Mouse (Mus musculus) thymus, postnatal 36 days (tissue): Measurements from ENCODE around the gene Trim71.

Experiments
- DNase-seq, 2 experiments: peaks; one replicate each; pipeline ENCODE4 v3.0.0; 2022; ENCODE audit warnings: mixed read lengths in 2 of 2

Gene Trim71

DNA sequence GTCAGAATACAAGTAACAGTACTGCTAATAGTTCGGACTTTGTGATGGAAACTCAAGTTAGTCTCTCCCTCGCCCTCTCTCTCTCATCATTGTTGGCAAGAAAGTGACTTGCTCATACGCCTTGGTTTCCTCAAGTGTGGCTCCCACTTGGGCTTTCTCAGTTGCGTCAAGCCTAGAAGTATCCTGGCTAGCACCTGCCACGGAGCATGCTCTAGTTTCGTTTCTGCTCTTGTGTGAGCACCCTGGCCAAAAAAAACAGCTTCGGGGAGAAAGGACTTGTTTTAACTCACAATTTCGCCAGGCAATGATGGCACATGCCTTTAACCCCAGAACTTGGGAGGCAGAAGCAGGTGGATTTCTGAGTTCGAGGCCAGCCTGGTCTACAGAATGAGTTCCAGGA lies 87.2 kb downstream of the Trim71 start:
- no peak for DNase-seq

DNA sequence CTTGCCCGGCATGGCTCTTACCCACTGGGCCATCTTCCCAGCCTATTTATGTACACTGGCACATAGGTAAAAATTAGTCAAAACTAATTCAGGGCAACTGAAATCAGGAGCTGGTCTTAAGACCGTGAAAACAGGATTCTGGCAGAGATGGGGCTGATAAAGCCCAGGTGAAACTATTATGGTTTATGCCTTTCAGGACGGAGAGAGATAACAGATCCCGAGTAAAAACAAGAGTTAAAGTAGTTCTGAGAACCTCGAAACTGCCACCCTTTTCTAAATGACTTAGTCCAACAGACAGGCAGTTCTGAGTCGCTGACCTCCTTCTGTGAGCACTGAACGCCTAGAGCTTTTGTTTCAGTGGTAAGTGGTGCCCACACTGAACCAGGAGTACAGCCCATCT lies 92.3 kb downstream of the Trim71 start:
- DNase-seq = no peak

- no peak for DNase-seq
Measured at GRCm38 (mm10) chr9:114468701-114469100, 95.5 kb downstream of the Trim71 start.

DNA sequence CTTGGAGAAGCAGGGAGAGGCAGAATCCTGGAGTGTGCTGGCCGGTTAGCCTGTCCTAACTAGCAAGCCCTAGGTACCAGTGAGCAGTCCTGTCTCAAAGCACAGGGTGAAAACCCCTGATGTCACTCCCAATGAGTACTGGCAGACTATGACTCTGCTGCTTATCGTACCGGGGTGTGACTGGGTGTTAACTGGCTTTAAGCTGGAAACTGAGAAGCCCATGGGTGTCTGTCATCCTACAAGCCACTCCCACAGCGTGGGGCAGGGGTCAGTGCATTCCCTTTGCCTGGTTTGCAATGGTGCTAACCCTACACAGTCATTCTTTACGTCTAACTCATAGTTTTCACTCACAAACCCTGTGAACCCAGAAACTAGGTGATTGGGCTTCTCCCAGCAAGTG lies 96.0 kb downstream of the Trim71 start:
- DNase-seq = no peak

- no peak for DNase-seq
Measured at GRCm38 (mm10) chr9:114466871-114467270, 97.3 kb downstream of the Trim71 start.

DNA sequence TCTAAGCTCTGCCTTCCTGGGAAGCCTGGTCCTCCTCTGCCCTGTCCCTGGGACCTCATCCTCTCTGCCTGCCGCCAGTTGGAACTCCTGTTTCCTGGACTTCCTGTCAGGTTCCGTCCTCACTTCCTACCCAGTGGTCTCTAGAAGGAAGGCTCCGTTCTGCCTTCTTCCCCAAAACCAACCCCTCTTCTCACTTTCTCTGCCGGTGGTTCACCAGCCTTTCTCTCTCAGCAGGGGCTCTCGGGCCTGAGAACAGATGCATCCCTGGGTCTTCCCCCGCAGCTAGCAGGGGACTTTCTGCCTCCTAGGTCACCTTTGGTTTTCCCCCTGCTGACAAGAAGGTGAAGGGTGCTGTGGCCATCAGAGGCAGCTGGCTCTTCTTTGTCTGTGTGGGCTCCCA lies 98.7 kb downstream of the Trim71 start:
- DNase-seq = no peak

DNA sequence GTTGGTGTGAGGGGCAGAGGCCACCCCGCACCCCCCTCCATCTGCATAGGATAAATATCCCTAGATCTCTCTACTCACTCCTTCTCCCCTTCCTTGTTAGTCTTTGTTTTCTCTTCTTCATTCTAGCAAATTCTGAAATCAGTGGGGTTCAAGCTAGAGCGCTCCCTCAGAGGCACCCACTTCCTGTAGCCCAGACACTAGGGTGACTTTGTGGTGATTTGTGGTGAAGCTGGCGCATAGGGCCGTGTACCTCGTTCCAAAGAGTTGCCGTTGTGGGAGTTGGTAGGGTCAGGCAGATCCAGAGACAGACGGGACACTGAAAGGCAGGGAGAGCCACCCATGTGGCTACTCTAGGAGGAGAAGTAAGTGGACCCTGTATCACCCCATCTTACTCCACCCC lies 101.6 kb downstream of the Trim71 start:
- no peak for DNase-seq

DNA sequence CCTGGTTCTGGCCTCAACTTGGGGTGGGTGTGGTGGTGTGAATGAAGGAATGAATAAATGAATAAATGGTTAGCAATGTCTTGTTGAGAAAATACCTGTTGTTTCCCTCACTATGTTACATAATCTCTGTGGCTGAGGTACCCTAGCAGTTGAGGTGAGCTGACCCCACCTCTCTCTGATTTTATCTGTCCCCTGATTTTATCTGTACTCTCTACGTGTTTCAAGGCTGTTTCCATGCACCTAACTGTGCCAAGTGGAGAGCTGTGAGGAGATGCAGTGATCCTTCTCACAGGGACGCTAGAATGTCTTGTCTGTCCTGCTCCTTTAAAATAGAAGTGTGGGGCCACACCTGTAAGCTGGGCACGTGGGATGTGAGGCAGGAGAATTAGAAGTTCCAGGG lies 105.7 kb downstream of the Trim71 start:
- DNase-seq = no peak
